Mouse (Mus musculus) MEL (cell line): ENCODE measurements at regions not wholly inside any gene's neighbourhood (a gene's known extent, or its start where the extent isn't known, plus 50 kb on each side); places are given as distances from the start of the nearest gene placed in this dataset.

ENCODE experiments used
- DNase-seq: peaks from one replicate; pipeline ENCODE4 v3.0.0; 2011; ENCODE audit warnings: low read depth, low spot score
- H3K27ac ChIP-seq: 2 replicates; pipeline ENCODE4 v1.5.1; 2012; ENCODE audit warnings: low read depth, mild to moderate bottlenecking, control low read depth, low read length, moderate library complexity; ENCODE audit not compliant: control insufficient read depth
- H3K27me3 ChIP-seq, 2 experiments: fragments of 150-350 bp in 1 of 2; sonication (generic) in 1 of 2; 2 replicates each; pipeline ENCODE4 v1.6.1; 2012; ENCODE audit warnings: low read length in 2 of 2, mild to moderate bottlenecking in 2 of 2, improper control_type of control experiment in 1 of 2, moderate library complexity in 1 of 2; ENCODE audit not compliant: insufficient read depth in 2 of 2, control insufficient read depth in 1 of 2
- H3K36me3 ChIP-seq, 2 experiments: 2 replicates each; pipeline ENCODE4 v1.6.1; 2012 to 2014; ENCODE audit warnings: low read length in 2 of 2, improper control_type of control experiment in 1 of 2, inconsistent platforms in 1 of 2, mild to moderate bottlenecking in 1 of 2; ENCODE audit not compliant: insufficient read depth in 2 of 2, control insufficient read depth in 1 of 2
- H3K4me1 ChIP-seq, 2 experiments: fragments of 150-350 bp in 1 of 2; sonication (generic) in 1 of 2; 2 replicates each; pipeline ENCODE4 v1.6.1; 2012; ENCODE audit warnings: low read length in 2 of 2, improper control_type of control experiment in 1 of 2, mild to moderate bottlenecking in 1 of 2; ENCODE audit not compliant: insufficient read depth in 2 of 2, control insufficient read depth in 1 of 2
- H3K4me3 ChIP-seq, 2 experiments: fragments of 150-350 bp in 1 of 2; sonication (generic) in 1 of 2; 2 replicates each; pipeline ENCODE4 v1.5.1; 2012; ENCODE audit warnings: low read depth in 2 of 2, low read length in 2 of 2, mild to moderate bottlenecking in 2 of 2, moderate library complexity in 2 of 2, control low read depth in 1 of 2, improper control_type of control experiment in 1 of 2; ENCODE audit not compliant: control insufficient read depth in 1 of 2, insufficient read depth in 1 of 2
- H3K79me2 ChIP-seq: 2 replicates; pipeline ENCODE4 v1.6.1; 2012; ENCODE audit warnings: mild to moderate bottlenecking, low read length, moderate library complexity; ENCODE audit not compliant: control insufficient read depth, poor library complexity, insufficient read depth
- H3K9ac ChIP-seq: 2 replicates; pipeline ENCODE4 v1.6.1; 2012; ENCODE audit warnings: low read depth, mild to moderate bottlenecking, control low read depth, low read length, moderate library complexity; ENCODE audit not compliant: control insufficient read depth, poor library complexity, severe bottlenecking
- H3K9me3 ChIP-seq: fragments of 150-350 bp; sonication (generic); replicated peaks from 2 replicates; pipeline ENCODE4 v1.6.1; 2012; ENCODE audit warnings: mild to moderate bottlenecking, low read length, improper control_type of control experiment, moderate library complexity; ENCODE audit not compliant: insufficient read depth
- BHLHE40 ChIP-seq: IDR thresholded peaks from 2 replicates; pipeline ENCODE4 v1.6.1; 2012; ENCODE audit warnings: low read depth, mild to moderate bottlenecking, inconsistent platforms, low read length, improper control_type of control experiment, borderline replicate concordance
- CHD2 ChIP-seq: IDR thresholded peaks from 2 replicates; pipeline ENCODE4 v1.6.1; 2011; ENCODE audit warnings: low read length, improper control_type of control experiment
- CTCF ChIP-seq, 3 experiments: IDR thresholded peaks in 2 of 3; conservative IDR thresholded peaks in 1 of 3; 2 replicates each; pipeline ENCODE4 v1.5.1; 2011 to 2012; ENCODE audit warnings: low read length in 3 of 3, low read depth in 2 of 3, mild to moderate bottlenecking in 2 of 3, improper control_type of control experiment in 1 of 3, inconsistent platforms in 1 of 3, mixed read lengths in 1 of 3, moderate library complexity in 1 of 3; ENCODE audit not compliant: control insufficient read depth in 1 of 3, insufficient read depth in 1 of 3, poor library complexity in 1 of 3, severe bottlenecking in 1 of 3
- E2F4 ChIP-seq: IDR thresholded peaks from 2 replicates; pipeline ENCODE4 v1.6.1; 2011; ENCODE audit warnings: low read depth, low read length, improper control_type of control experiment, borderline replicate concordance
- ELF1 ChIP-seq: IDR thresholded peaks from 2 replicates; pipeline ENCODE4 v1.6.1; 2014; ENCODE audit warnings: low read depth, mild to moderate bottlenecking, inconsistent platforms, low read length, improper control_type of control experiment, moderate library complexity
- ETS1 ChIP-seq: IDR thresholded peaks from 2 replicates; pipeline ENCODE4 v1.6.1; 2012; ENCODE audit warnings: low read depth, mild to moderate bottlenecking, inconsistent platforms, low read length, improper control_type of control experiment, moderate library complexity
- GATA1 ChIP-seq: IDR thresholded peaks from 2 replicates; pipeline ENCODE4 v1.6.1; 2011; ENCODE audit warnings: low read depth, low read length, improper control_type of control experiment
- KAT2A ChIP-seq: conservative IDR thresholded peaks from 2 replicates; pipeline ENCODE4 v1.6.1; 2012; ENCODE audit warnings: low read depth, low read length, improper control_type of control experiment, inconsistent platforms
- MAFK ChIP-seq: IDR thresholded peaks from 2 replicates; pipeline ENCODE4 v1.6.1; 2011; ENCODE audit warnings: low read depth, mild to moderate bottlenecking, low read length, improper control_type of control experiment, borderline replicate concordance
- MAX ChIP-seq: IDR thresholded peaks from 2 replicates; pipeline ENCODE4 v1.6.1; 2011; ENCODE audit warnings: low read length, improper control_type of control experiment
- MEF2A ChIP-seq: IDR thresholded peaks from 2 replicates; pipeline ENCODE4 v1.6.1; 2014; ENCODE audit warnings: low read depth, mild to moderate bottlenecking, inconsistent platforms, low read length, improper control_type of control experiment; ENCODE audit not compliant: poor library complexity, insufficient replicate concordance, severe bottlenecking; ENCODE audit errors: extremely low read depth
- MYC ChIP-seq: IDR thresholded peaks from 2 replicates; pipeline ENCODE4 v1.6.1; 2011; ENCODE audit warnings: low read depth, mild to moderate bottlenecking, low read length, improper control_type of control experiment, moderate library complexity
- POLR2AphosphoS2 ChIP-seq: IDR thresholded peaks from 2 replicates; pipeline ENCODE4 v1.6.1; 2011; ENCODE audit warnings: low read length, improper control_type of control experiment
- POLR2AphosphoS5 ChIP-seq: IDR thresholded peaks from 2 replicates; pipeline ENCODE4 v1.6.1; 2012; ENCODE audit warnings: low read depth, borderline replicate concordance, mild to moderate bottlenecking, inconsistent platforms, low read length, moderate library complexity, mixed read lengths
- TBP ChIP-seq: IDR thresholded peaks from 2 replicates; pipeline ENCODE4 v1.8.0; 2011; ENCODE audit warnings: low read depth, low read length, improper control_type of control experiment
- UBTF ChIP-seq: IDR thresholded peaks from 2 replicates; pipeline ENCODE4 v1.6.1; 2012; ENCODE audit warnings: low read depth, mild to moderate bottlenecking, inconsistent platforms, low read length, improper control_type of control experiment, moderate library complexity, borderline replicate concordance; ENCODE audit not compliant: insufficient read depth
- USF1 ChIP-seq: IDR thresholded peaks from 2 replicates; pipeline ENCODE4 v1.6.1; 2014; ENCODE audit warnings: low read depth, mild to moderate bottlenecking, inconsistent platforms, low read length, improper control_type of control experiment, moderate library complexity
- USF2 ChIP-seq, 2 experiments: IDR thresholded peaks; 2 replicates each; pipeline ENCODE4 v1.6.1; 2011 to 2012; ENCODE audit warnings: improper control_type of control experiment in 2 of 2, low read length in 2 of 2, borderline replicate concordance in 1 of 2, inconsistent platforms in 1 of 2, low read depth in 1 of 2, mild to moderate bottlenecking in 1 of 2; ENCODE audit not compliant: insufficient read depth in 1 of 2
- ZKSCAN1 ChIP-seq: IDR thresholded peaks from 2 replicates; pipeline ENCODE4 v1.6.1; 2012; ENCODE audit warnings: low read depth, mild to moderate bottlenecking, inconsistent platforms, low read length, improper control_type of control experiment, moderate library complexity
- ZMIZ1 ChIP-seq: IDR thresholded peaks from 2 replicates; pipeline ENCODE4 v1.6.1; 2012; ENCODE audit warnings: low read depth, mild to moderate bottlenecking, inconsistent platforms, low read length, improper control_type of control experiment, moderate library complexity
- ZNF384 ChIP-seq: IDR thresholded peaks from 2 replicates; pipeline ENCODE4 v1.6.1; 2012; ENCODE audit warnings: low read depth, mild to moderate bottlenecking, inconsistent platforms, low read length, improper control_type of control experiment

GRCm38 (mm10) chr4:127843421-127843820 is 127.3 kb downstream of the CK137956 start:
- no peak for DNase-seq
- Histone ChIP-seq H3K4me1 (no peaks in the 10 kb centered on the region), H3K4me3 (no peak overlapping the region), H3K9me3 (no peaks in the 10 kb centered on the region), H3K79me2 (no peaks in the 10 kb centered on the region), H3K9ac (no peak overlapping the region), H3K27ac (no peak overlapping the region), H3K27me3 (no peaks in the 10 kb centered on the region), H3K36me3 (no peaks in the 10 kb centered on the region)
- no peak for TF ChIP-seq MAFK
- no peak for TF ChIP-seq ZKSCAN1
- no peak for TF ChIP-seq CTCF (IDR thresholded peaks at IDR 0.05 in 2 of 3, conservative IDR thresholded peaks at IDR 0.05 in 1 of 3; ENCODE audit: control insufficient read depth in 1 of 3, insufficient read depth in 1 of 3, low read depth in 2 of 3, low read length in 3 of 3, poor library complexity in 1 of 3, severe bottlenecking in 1 of 3)
- TF ChIP-seq ELF1: no peak
- TF ChIP-seq ZMIZ1: no peak
- no peak for TF ChIP-seq POLR2AphosphoS2
- TF ChIP-seq ETS1: no peak

DNA sequence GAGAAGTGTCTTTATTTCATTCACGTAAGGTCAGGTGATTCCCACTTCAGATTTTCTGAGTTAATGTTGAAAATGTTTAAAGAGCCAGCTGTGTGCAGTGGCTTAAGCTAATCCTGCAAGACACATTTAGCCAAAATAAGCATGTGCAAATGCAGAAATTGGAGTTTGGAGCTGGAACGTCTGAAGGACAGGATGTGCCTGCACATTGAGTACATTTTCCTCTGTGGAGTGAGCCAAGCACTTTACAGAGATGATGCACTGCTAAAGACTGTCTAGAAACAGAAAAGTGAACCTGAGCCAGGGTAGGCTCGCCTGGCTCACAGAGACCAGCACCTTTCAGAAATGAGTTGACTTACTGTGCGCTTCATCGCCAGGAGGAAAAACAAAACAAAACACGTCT is 137.1 kb downstream of the CK137956 start:
- TF ChIP-seq E2F4 (no peak), POLR2AphosphoS2 (no peak), ZKSCAN1 (no peak), MAFK (no peak), CHD2 (no peak), MEF2A (no peak), BHLHE40 (no peak), MYC (no peak), ZMIZ1 (no peak), TBP (no peak), USF1 (no peak), POLR2AphosphoS5 (no peak), MAX (no peak), GATA1 (no peak), ZNF384 (no peak), CTCF (IDR thresholded peaks at IDR 0.05 in 2 of 3, conservative IDR thresholded peaks at IDR 0.05 in 1 of 3; ENCODE audit: control insufficient read depth in 1 of 3, insufficient read depth in 1 of 3, low read depth in 2 of 3, low read length in 3 of 3, poor library complexity in 1 of 3, severe bottlenecking in 1 of 3) (no peak), KAT2A (no peak), USF2 (IDR thresholded peaks at IDR 0.05; ENCODE audit: borderline replicate concordance in 1 of 2, insufficient read depth in 1 of 2, low read depth in 1 of 2, low read length in 2 of 2) (no peak), UBTF (no peak)
- TF ChIP-seq, all 39 proteins: peak for 0
- DNase-seq: no peak
- Histone ChIP-seq H3K4me3 (no peak overlapping the region), H3K4me1 (no peaks in the 10 kb centered on the region), H3K27ac (no peak overlapping the region), H3K79me2 (no peaks in the 10 kb centered on the region), H3K9me3 (no peaks in the 10 kb centered on the region), H3K27me3 (no peaks in the 10 kb centered on the region), H3K9ac (no peak overlapping the region), H3K36me3 (no peaks in the 10 kb centered on the region)
